Mouse (Mus musculus) heart, embryonic 12.5 days (tissue): Measurements from ENCODE around the gene Pdgfa. TPM values are rescaled to one million over a fixed set of nuclear protein-coding genes. Genes with fewer than 3 reads are reported as not detected.

ENCODE experiments used
- ATAC-seq: fragments of 200-750 bp; cut with Nextera tagmentation; 2 replicates; pipeline ENCODE4 v1.8.0; 2017; ENCODE audit warnings: moderate TSS enrichment, moderate library complexity; ENCODE audit not compliant: insufficient number of reproducible peaks, low FRiP score
- H3K27ac ChIP-seq: fragments of 300-500 bp; sonication (generic); 2 replicates; pipeline ENCODE4 v1.5.1; 2016; ENCODE audit warnings: mild to moderate bottlenecking, moderate library complexity; ENCODE audit not compliant: poor library complexity, severe bottlenecking
- H3K27me3 ChIP-seq: fragments of 300-500 bp; sonication (generic); replicated peaks from 2 replicates; pipeline ENCODE4 v1.6.1; 2016; ENCODE audit warnings: mild to moderate bottlenecking, moderate library complexity
- H3K36me3 ChIP-seq: fragments of 300-500 bp; sonication (generic); 2 replicates; pipeline ENCODE4 v1.6.1; 2016; ENCODE audit warnings: mild to moderate bottlenecking, moderate library complexity
- H3K4me1 ChIP-seq: fragments of 300-500 bp; sonication (generic); replicated peaks from 2 replicates; pipeline ENCODE4 v1.6.1; 2016; ENCODE audit warnings: mild to moderate bottlenecking
- H3K4me2 ChIP-seq: fragments of 300-500 bp; sonication (generic); 2 replicates; pipeline ENCODE4 v1.6.1; 2016; ENCODE audit warnings: mild to moderate bottlenecking, moderate library complexity
- H3K4me3 ChIP-seq: fragments of 300-500 bp; sonication (generic); 2 replicates; pipeline ENCODE4 v1.5.1; 2016; ENCODE audit warnings: mild to moderate bottlenecking
- H3K9ac ChIP-seq: fragments of 300-500 bp; sonication (generic); 2 replicates; pipeline ENCODE4 v1.6.1; 2016; ENCODE audit warnings: mild to moderate bottlenecking, moderate library complexity
- H3K9me3 ChIP-seq: fragments of 300-500 bp; sonication (generic); replicated peaks from 2 replicates; pipeline ENCODE4 v1.6.1; 2016; ENCODE audit warnings: mild to moderate bottlenecking, moderate library complexity
- WGBS: fragments of 180-500 bp; shearing (Covaris S2); methylation state at CpG from one replicate; pipeline ENCODE4 v1.1.7; 2016; 5-methylcytosine and 5-hydroxymethylcytosine counted together
- polyA plus RNA-seq: library from polyadenylated mRNA; unstranded; fragments of >200 nt; fragmentation: Nextera tagmentation; extraction: Ambion mirVana; gene quantifications from 2 replicates; pipeline ENCODE4 v1.2.1, GENCODE M21; 2016

Pdgfa gene
- polyA plus RNA-seq, 1 experiment from 2014 or later, result 34.4 TPM

GRCm38 (mm10) chr5:138934540-138934939 lies 62.6 kb downstream of the Pdgfa start:
- WGBS, result 19% methylated on average over 6 of the region's 6 CpGs
- Histone ChIP-seq H3K4me2 (no peak overlapping the region), H3K4me1 (peaks cover 39% of the 10 kb centered on the region), H3K27ac (no peak overlapping the region), H3K9ac (no peak overlapping the region), H3K36me3 (no peaks in the 10 kb centered on the region), H3K27me3 (peaks cover 8% of the 10 kb centered on the region; the same call in 1 of the 2 replicates), H3K9me3 (no peaks in the 10 kb centered on the region), H3K4me3 (no peak overlapping the region)
- ATAC-seq, result peak; percentile 36; the same call in 1 of the 2 replicates

- Histone ChIP-seq H3K4me1 (peaks cover 29% of the 10 kb centered on the region), H3K9me3 (no peaks in the 10 kb centered on the region), H3K27ac (no peak overlapping the region), H3K27me3 (peaks cover 8% of the 10 kb centered on the region; the same call in 1 of the 2 replicates), H3K4me3 (no peak overlapping the region), H3K36me3 (no peaks in the 10 kb centered on the region), H3K9ac (no peak overlapping the region), H3K4me2 (0 out of 2 replicates have a peak overlapping the region, but pooled peaks have one; percentile 2)
- WGBS, result 24% methylated on average over 18 of the region's 18 CpGs
- ATAC-seq, result no peak
These were observed 64.4 kb downstream of the Pdgfa start for GRCm38 (mm10) chr5:138932460-138933432.

GRCm38 (mm10) chr5:138931836-138932235 lies 65.3 kb downstream of the Pdgfa start:
- ATAC-seq, result no peak
- WGBS, result 19% methylated on average over 13 of the region's 13 CpGs
- H3K36me3 ChIP-seq, result no peaks in the 10 kb centered on the region
- peaks cover 29% of the 10 kb centered on the region for H3K4me1 ChIP-seq
- H3K4me3 ChIP-seq, result no peak overlapping the region
- H3K27me3 ChIP-seq, result peaks cover 8% of the 10 kb centered on the region; the same call in 1 of the 2 replicates
- H3K9me3 ChIP-seq, result no peaks in the 10 kb centered on the region
- no peak overlapping the region for H3K9ac ChIP-seq
- H3K27ac ChIP-seq, result no peak overlapping the region
- H3K4me2 ChIP-seq, result peak overlapping the region; percentile 2; the same call in 1 of the 2 replicates

DNA sequence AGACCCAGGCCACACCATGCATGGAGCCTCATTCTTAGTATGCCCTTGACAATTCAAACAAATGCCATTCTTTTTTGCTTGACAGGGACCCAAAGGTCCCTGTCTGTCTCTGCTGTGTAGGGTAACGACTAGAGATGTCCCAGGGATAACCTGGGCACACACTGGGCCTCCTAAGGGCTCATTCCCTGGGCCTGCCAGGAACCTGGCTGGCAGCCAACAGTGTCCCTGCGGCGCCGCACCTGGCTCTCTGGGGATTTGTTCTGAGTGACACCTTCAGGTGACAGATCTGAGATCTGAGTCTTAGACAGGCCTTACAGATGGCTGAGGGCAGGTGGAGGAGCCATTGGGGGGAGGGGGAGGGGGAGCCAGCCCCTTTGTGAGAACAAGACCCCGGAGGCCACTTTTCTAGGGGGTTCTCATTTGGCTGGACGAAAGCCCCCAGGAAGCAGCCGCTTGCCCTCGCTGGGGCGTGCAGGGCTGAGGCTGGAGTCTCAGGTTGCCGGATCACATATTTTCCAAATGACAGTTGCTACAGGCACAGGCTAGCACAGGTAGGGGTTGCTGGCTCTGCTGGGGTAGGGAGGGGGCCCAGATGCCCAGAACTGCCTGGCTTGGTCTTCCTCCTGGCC lies 67.2 kb downstream of the Pdgfa start:
- WGBS, result 62% methylated on average over 10 of the region's 10 CpGs
- no peak overlapping the region for H3K27ac ChIP-seq

More for the DNA sequence above, 67.2 kb downstream of the Pdgfa start:
- no peaks in the 10 kb centered on the region for H3K9me3 ChIP-seq
- H3K27me3 ChIP-seq, result peaks cover 8% of the 10 kb centered on the region; the same call in 1 of the 2 replicates
- no peak for ATAC-seq
- peaks cover 29% of the 10 kb centered on the region for H3K4me1 ChIP-seq
- no peak overlapping the region for H3K4me3 ChIP-seq
- H3K4me2 ChIP-seq, result no peak overlapping the region
- H3K36me3 ChIP-seq, result no peaks in the 10 kb centered on the region
- no peak overlapping the region for H3K9ac ChIP-seq

Other genes starting within 250 kb of the Pdgfa start
- 6.0 and 6.2 TPM in 2 replicates for gene Fam20c, start 242.9 kb downstream of the Pdgfa start, polyA plus RNA-seq
- gene Gm5294, start 177.3 kb downstream of the Pdgfa start, polyA plus RNA-seq, result not detected in 2 replicates
- 10.4 and 11.5 TPM in 2 replicates for gene Prkar1b, start 152.6 kb upstream of the Pdgfa start, polyA plus RNA-seq
- gene Dnaaf5, start 152.9 kb upstream of the Pdgfa start, polyA plus RNA-seq, result 9.8 and 10.5 TPM in 2 replicates
- gene Sun1, start 203.3 kb upstream of the Pdgfa start, polyA plus RNA-seq, result 41.8 and 42.4 TPM in 2 replicates